Mouse (Mus musculus): ENCODE data around the gene Cnih2.

DNA sequence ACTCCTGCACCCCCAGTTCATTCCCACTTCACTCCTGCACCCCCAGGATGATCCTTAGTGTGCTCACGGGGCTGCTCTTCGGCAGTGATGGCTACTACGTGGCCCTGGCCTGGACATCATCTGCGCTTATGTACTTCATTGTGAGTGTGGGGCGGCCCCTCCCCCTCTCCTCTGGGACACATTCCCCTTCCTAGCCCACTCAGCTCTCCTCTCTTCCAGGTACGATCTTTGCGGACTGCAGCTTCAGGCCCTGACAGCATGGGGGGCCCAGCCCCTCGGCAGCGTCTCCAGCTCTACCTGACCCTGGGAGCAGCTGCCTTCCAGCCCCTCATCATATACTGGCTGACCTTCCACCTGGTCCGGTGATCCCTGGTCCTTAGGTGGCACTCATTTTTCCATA, 6.2 kb downstream of the Cnih2 start:
- TF ChIP-seq POLR2A (IDR thresholded peaks at IDR 0.05; ENCODE audit: extremely low read depth, insufficient read depth, low read length) (peak; percentile 46), CTCF (IDR thresholded peaks at IDR 0.05; ENCODE audit: extremely low read depth, insufficient read depth, low read length) (no peak)
